Mouse (Mus musculus) NIH3T3 (cell line): Measurements from ENCODE around the gene Sgk1.

Experiments
- DNase-seq: peaks from one replicate; pipeline ENCODE4 v3.0.0-alpha.2; 2012; ENCODE audit warnings: low read depth

Sgk1 gene

GRCm38 (mm10) chr10:21916301-21917071, 34.5 kb downstream of the Sgk1 start:
- DNase-seq = no peak

DNA sequence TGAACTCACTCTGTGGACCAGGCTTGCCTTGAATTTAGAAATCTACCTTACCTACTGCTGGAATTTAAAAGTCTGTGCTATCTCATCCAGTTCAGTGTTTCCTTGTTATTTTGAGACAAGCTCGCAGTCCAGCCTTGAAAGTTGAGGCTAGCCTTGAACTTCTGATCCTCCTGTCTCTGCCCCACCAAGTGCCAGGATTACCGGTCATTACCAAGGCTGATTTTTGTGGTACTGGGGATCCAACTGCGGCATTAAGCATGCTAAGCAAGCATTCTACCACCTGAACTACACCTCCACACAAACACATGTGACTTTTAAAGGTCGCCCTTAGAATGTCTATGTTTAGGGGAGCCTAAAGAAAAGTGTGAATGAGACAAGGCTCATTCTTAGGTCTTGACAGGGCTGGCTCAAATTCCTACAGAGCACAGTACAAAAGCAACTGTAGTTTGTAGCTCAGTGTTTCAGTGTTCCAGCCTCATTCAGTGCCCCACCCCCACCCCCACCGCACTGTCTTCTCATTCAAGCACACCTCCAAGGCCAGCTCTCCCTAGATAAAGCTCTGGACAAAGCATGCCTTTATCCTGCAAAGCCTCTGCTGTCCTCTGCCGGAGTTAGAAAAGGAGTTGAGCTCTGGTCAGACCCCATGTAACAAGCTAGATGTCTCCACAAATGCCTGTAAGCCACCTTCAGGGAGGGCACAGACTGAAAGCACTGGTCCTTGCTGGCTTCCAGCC, 36.2 kb downstream of the Sgk1 start:
- no peak for DNase-seq

- DNase-seq = no peak
Observed at GRCm38 (mm10) chr10:21918750-21919145, 36.8 kb downstream of the Sgk1 start.

DNA sequence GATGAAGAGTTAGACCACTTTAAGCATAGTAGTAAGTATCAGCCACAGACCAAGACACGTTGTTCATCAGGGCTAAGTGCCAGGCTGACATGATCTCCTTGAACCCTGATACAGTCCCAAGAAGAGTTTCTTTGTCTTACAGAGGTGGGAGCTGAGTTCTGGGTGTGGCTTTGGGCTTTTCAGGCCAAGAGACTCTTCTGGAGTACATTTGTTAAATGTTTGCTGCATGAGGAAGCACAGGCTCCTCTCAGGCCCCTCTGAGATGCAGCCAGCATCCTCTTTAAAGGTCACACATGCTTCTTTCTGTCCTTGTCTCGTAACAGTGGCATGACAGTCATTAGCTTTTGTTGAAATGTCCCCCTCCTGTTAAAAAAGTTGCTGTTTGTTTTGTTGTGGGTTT, 38.6 kb downstream of the Sgk1 start:
- peak; percentile 57 for DNase-seq

DNA sequence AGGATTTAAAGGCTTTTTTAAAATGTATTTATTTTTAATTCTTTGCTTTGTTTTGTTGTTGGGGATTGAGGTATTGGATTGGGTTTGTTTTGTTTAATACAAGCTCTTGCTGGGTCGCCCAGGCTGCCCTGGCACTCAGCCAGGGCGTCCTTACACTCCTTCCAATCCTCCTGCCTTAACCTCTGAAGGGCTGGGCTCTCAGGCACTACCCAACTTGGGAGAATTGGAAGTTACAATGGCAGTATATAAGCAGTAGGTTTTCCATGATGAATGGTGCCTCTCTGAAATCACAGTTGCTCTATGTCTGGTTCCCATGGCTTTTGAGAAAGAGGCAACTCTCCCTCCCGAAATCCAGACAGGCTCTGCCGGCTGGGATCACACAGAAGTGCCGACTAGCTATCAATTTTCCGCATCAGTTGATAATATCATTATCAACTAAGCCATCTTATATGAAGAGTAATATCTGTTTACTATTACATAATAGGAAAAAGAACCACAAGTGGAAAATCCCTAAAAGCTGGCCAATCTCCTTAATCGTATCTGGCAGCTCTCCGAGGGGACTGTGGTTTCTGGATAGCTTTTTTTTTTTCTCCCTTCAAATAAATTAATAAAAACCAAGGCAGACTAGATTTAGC, 40.8 kb downstream of the Sgk1 start:
- DNase-seq = peak; percentile 93

DNA sequence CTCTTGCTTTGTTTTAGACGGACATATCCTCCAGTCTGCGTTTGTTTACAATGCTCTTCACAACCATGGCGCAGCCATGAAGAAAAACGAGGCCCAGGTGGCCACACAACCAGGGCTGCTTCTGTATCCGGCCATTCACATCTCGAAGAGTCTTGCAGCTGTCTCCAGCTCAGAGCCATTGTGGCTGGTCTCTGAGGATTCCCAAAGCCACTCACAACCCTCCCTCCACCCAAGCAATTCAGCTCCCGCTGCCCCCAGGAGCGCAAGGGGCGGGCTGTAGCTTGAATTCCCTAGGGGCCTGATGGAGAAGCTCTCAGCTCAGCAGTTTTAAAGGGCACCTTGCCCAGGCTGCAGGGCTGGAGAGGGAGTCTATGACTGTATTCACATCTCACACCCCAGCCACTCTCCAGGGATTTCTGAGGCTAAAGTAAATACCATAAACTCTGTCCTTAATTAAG, 41.5 kb downstream of the Sgk1 start:
- peak; percentile 92 for DNase-seq

GRCm38 (mm10) chr10:21924051-21924720, 42.2 kb downstream of the Sgk1 start:
- no peak for DNase-seq

GRCm38 (mm10) chr10:21926941-21927340, 45.0 kb downstream of the Sgk1 start:
- DNase-seq = no peak

GRCm38 (mm10) chr10:21930781-21931380, 48.9 kb downstream of the Sgk1 start:
- peak; percentile 74 for DNase-seq

GRCm38 (mm10) chr10:21932791-21933190, 50.8 kb downstream of the Sgk1 start:
- DNase-seq = no peak

GRCm38 (mm10) chr10:21934826-21935225, 52.8 kb downstream of the Sgk1 start:
- no peak for DNase-seq

- DNase-seq = peak; percentile 45
Observed at GRCm38 (mm10) chr10:21936513-21937221, 54.7 kb downstream of the Sgk1 start.

- DNase-seq = peak; percentile 96
Observed at GRCm38 (mm10) chr10:21937222-21937605, 55.2 kb downstream of the Sgk1 start.

DNA sequence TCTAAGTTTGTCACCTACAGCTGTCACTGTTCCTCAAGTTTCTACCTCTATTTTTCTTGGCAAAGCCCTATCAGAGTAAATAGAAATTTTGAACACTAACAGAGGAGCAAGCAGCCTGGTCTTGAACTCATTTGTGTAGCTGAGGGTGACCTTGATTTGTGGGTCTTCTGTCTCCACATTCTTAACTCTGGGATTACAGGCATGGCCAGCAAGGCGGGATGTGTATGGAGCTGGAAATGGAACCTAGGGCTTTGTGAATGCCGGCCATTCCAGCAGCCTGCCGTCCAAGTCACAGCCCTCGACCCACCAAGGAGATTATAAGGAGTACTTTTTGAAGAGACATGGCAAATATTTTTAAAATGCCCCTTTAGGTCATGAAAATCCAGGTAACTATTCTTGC, 56.2 kb downstream of the Sgk1 start:
- no peak for DNase-seq

DNA sequence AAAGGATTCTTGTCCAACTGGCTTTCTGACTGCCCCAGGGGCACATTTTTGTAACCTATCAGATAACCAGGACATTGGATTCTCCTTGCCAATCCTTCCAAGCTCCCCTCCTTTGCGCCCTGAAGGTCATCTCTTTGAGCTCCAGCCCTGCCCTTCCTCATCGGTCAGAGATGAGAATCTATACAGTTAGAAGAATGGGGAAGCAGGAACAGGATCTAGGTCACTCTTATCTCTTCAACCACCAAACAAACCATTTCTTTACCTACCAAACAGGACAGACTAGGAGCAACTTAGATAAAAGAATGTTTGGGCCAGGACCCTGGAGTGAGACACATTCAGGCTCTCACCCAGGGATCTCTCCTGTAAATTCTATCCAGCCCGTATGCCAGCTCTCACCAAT, 59.3 kb downstream of the Sgk1 start:
- no peak for DNase-seq

DNA sequence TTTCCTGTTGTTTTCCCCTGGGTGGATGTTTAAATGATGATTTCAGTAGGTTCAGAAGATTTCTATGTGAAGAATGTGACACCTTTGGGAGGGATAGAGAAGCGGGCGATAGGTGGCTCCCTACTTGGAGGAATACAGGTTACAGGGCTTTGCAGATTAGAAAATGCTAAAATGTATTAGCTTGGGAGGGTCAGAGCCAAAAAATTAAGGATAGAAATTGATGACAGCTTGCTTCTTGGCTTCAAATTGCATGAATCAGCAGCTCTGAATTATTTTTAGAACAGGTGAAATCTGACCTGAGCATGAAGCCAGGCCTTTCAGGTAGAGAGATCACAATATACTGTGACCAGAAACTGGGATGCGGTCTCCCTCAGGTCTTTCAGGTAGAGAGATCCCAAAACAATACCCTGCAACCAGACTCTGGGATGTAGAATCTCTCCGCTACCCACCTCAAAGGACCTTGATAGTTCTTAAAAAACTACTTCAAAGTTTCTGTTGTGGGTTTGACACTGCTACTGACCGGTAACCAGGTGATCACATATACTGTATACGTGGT, 61.2 kb downstream of the Sgk1 start:
- DNase-seq = no peak

GRCm38 (mm10) chr10:21945195-21945594, 63.2 kb downstream of the Sgk1 start:
- DNase-seq = no peak

DNA sequence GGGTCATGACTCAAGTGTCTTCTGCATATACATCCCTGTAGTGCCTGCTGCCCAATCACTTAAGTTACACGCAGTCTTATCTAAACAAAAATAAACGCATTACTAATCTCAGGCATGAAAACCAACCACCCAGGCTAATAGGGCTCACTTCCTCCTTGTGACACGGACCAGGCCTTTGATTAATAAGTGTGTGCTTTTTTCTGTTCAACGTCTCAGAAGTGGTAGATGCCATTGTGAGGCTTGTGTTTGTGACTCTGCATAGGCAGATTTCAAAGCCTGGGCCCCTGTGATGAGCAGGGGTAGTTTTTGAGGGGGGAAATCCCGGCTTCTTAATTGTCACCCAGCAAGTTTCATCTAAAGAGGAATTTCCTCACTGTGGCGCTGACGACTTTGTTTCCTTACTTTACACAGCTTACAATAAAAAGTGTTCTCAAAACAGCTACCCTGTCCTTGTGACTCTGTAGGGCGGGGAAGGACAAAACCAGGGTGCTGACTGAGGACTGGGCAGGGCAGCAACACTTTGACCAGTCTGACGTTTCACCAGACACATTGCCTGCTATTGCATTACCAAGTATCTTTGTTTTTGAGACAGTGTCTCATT, 64.9 kb downstream of the Sgk1 start:
- DNase-seq = no peak

GRCm38 (mm10) chr10:21952520-21952919, 70.5 kb downstream of the Sgk1 start:
- peak; percentile 62 for DNase-seq

GRCm38 (mm10) chr10:21961111-21961510, 79.1 kb downstream of the Sgk1 start:
- DNase-seq = no peak

GRCm38 (mm10) chr10:21963005-21963404, 81.0 kb downstream of the Sgk1 start:
- DNase-seq = no peak
